Mouse (Mus musculus): ENCODE data around the gene Parp6. TPM values are rescaled to one million over a fixed set of nuclear protein-coding genes. Genes with fewer than 3 reads are reported as not detected.

Parp6 gene
- total and polyA plus RNA-seq, 3 experiments, result 6.4 to 13.8 TPM; not detected in 1

- TF ChIP-seq MAFK (IDR thresholded peaks at IDR 0.05; ENCODE audit: borderline replicate concordance, low read depth, low read length), result peak; percentile 64; the same call in 1 of the 2 replicates
Measured at GRCm38 (mm10) chr9:59667250-59667649, 50.2 kb downstream of the Parp6 start (continued).

- Histone ChIP-seq H3K9me3 (replicated peaks; ENCODE audit: insufficient read depth, low read length) (no peaks in the 10 kb centered on the region), H3K27me3 (ENCODE audit: control insufficient read depth in 1 of 2, insufficient read depth in 2 of 2, low read length in 2 of 2) (no peaks in the 10 kb centered on the region), H3K4me3 (ENCODE audit: control insufficient read depth in 1 of 2, insufficient read depth in 1 of 2, low read depth in 2 of 2, low read length in 2 of 2) (no peak overlapping the region), H3K36me3 (ENCODE audit: control insufficient read depth in 1 of 2, insufficient read depth in 2 of 2, low read length in 2 of 2) (peaks cover 16 to 28% of the 10 kb centered on the region in 2 experiments), H3K9ac (ENCODE audit: control insufficient read depth, low read depth, low read length, poor library complexity, severe bottlenecking) (no peak overlapping the region), H3K27ac (ENCODE audit: control insufficient read depth, low read depth, low read length) (no peak overlapping the region), H3K79me2 (ENCODE audit: control insufficient read depth, insufficient read depth, low read length, poor library complexity) (peaks cover 13% of the 10 kb centered on the region; the same call in 1 of the 2 replicates), H3K4me1 (ENCODE audit: control insufficient read depth in 1 of 2, insufficient read depth in 2 of 2, low read length in 2 of 2) (peaks cover 0 to 11% of the 10 kb centered on the region in 2 experiments; a peak in 3 of 4 replicates)
- DNase-seq (ENCODE audit: low read depth, low spot score), result peak; percentile 12
- TF ChIP-seq MXI1 (IDR thresholded peaks at IDR 0.05; ENCODE audit: low read depth, low read length) (peak; percentile 15; the same call in 1 of the 2 replicates), USF1 (IDR thresholded peaks at IDR 0.05; ENCODE audit: low read depth, low read length) (no peak)
Measured at GRCm38 (mm10) chr9:59667904-59668303, 50.8 kb downstream of the Parp6 start.

GRCm38 (mm10) chr9:59668473-59668872 lies 51.4 kb downstream of the Parp6 start:
- no peaks in the 10 kb centered on the region for H3K9me3 ChIP-seq (replicated peaks; ENCODE audit: insufficient read depth, low read length)
- no peak overlapping the region for H3K4me3 ChIP-seq (ENCODE audit: control insufficient read depth in 1 of 2, insufficient read depth in 1 of 2, low read depth in 2 of 2, low read length in 2 of 2)
- TF ChIP-seq MYC (IDR thresholded peaks at IDR 0.05; ENCODE audit: low read depth, low read length), result no peak
- peak in 1 of 3 experiments; percentile 10; a peak in 1 of 6 replicates for TF ChIP-seq CTCF (IDR thresholded peaks at IDR 0.05 in 2 of 3, conservative IDR thresholded peaks at IDR 0.05 in 1 of 3; ENCODE audit: control insufficient read depth in 1 of 3, insufficient read depth in 1 of 3, low read depth in 2 of 3, low read length in 3 of 3, poor library complexity in 1 of 3, severe bottlenecking in 1 of 3)
- no peak overlapping the region for H3K27ac ChIP-seq (ENCODE audit: control insufficient read depth, low read depth, low read length)
- H3K4me1 ChIP-seq (ENCODE audit: control insufficient read depth in 1 of 2, insufficient read depth in 2 of 2, low read length in 2 of 2), result peaks cover 0 to 11% of the 10 kb centered on the region in 2 experiments; a peak in 3 of 4 replicates
- H3K9ac ChIP-seq (ENCODE audit: control insufficient read depth, low read depth, low read length, poor library complexity, severe bottlenecking), result no peak overlapping the region
- no peak for DNase-seq (ENCODE audit: low read depth, low spot score)
- peaks cover 16 to 31% of the 10 kb centered on the region in 2 experiments for H3K36me3 ChIP-seq (ENCODE audit: control insufficient read depth in 1 of 2, insufficient read depth in 2 of 2, low read length in 2 of 2)
- peaks cover 10% of the 10 kb centered on the region; the same call in 1 of the 2 replicates for H3K79me2 ChIP-seq (ENCODE audit: control insufficient read depth, insufficient read depth, low read length, poor library complexity)
- H3K27me3 ChIP-seq (ENCODE audit: control insufficient read depth in 1 of 2, insufficient read depth in 2 of 2, low read length in 2 of 2), result no peaks in the 10 kb centered on the region

- Histone ChIP-seq H3K4me3 (ENCODE audit: control insufficient read depth in 1 of 2, insufficient read depth in 1 of 2, low read depth in 2 of 2, low read length in 2 of 2) (no peak overlapping the region), H3K36me3 (ENCODE audit: control insufficient read depth in 1 of 2, insufficient read depth in 2 of 2, low read length in 2 of 2) (peaks cover 16 to 34% of the 10 kb centered on the region in 2 experiments), H3K9ac (ENCODE audit: control insufficient read depth, low read depth, low read length, poor library complexity, severe bottlenecking) (no peak overlapping the region), H3K27ac (ENCODE audit: control insufficient read depth, low read depth, low read length) (no peak overlapping the region), H3K9me3 (replicated peaks; ENCODE audit: insufficient read depth, low read length) (no peaks in the 10 kb centered on the region), H3K79me2 (ENCODE audit: control insufficient read depth, insufficient read depth, low read length, poor library complexity) (peaks cover 3% of the 10 kb centered on the region; the same call in 1 of the 2 replicates), H3K27me3 (ENCODE audit: control insufficient read depth in 1 of 2, insufficient read depth in 2 of 2, low read length in 2 of 2) (no peaks in the 10 kb centered on the region), H3K4me1 (ENCODE audit: control insufficient read depth in 1 of 2, insufficient read depth in 2 of 2, low read length in 2 of 2) (peaks cover 0 to 11% of the 10 kb centered on the region in 2 experiments; a peak in 3 of 4 replicates)
- DNase-seq (ENCODE audit: low read depth, low spot score), result peak; percentile 39
- TF ChIP-seq SMC3 (IDR thresholded peaks at IDR 0.05; ENCODE audit: low read depth, low read length) (peak; percentile 33; the same call in 1 of the 2 replicates), MAX (IDR thresholded peaks at IDR 0.05; ENCODE audit: low read length) (0 out of 2 replicates have a peak, but pooled peaks have one; percentile 19), RAD21 (IDR thresholded peaks at IDR 0.05; ENCODE audit: low read depth, low read length) (peak; percentile 23), CHD2 (IDR thresholded peaks at IDR 0.05; ENCODE audit: low read length) (no peak), USF2 (IDR thresholded peaks at IDR 0.05; ENCODE audit: borderline replicate concordance in 1 of 2, insufficient read depth in 1 of 2, low read depth in 1 of 2, low read length in 2 of 2) (no peak), MYB (IDR thresholded peaks at IDR 0.05; ENCODE audit: low read depth, low read length) (no peak), SIN3A (IDR thresholded peaks at IDR 0.05; ENCODE audit: low read length) (no peak), CTCF (IDR thresholded peaks at IDR 0.05 in 2 of 3, conservative IDR thresholded peaks at IDR 0.05 in 1 of 3; ENCODE audit: control insufficient read depth in 1 of 3, insufficient read depth in 1 of 3, low read depth in 2 of 3, low read length in 3 of 3, poor library complexity in 1 of 3, severe bottlenecking in 1 of 3) (peak; percentile 8 to 50 (median 22); a peak in 3 of 6 replicates), MYC (IDR thresholded peaks at IDR 0.05; ENCODE audit: low read depth, low read length) (0 out of 2 replicates have a peak, but pooled peaks have one; percentile 45)
Measured at GRCm38 (mm10) chr9:59669172-59669571, 52.1 kb downstream of the Parp6 start.

All from MEL (cell line).